Mouse (Mus musculus): ENCODE measurements around the gene Tnk2.

GRCm38 (mm10) chr16:32713556-32713955, 69.9 kb downstream of the Tnk2 start:
- TF ChIP-seq POLR2A (IDR thresholded peaks at IDR 0.05; ENCODE audit: low read depth, low read length) (no peak), BHLHE40 (IDR thresholded peaks at IDR 0.05; ENCODE audit: low read depth, low read length) (no peak)
